Mouse (Mus musculus): ENCODE measurements around the gene Daam2. TPM values are rescaled to one million over a fixed set of nuclear protein-coding genes. Genes with fewer than 3 reads are reported as not detected.
A peak's percentile ranks its signal among the peaks of the same experiment; 100 is the strongest.

The Daam2 gene
- 3.9 and 8.8 TPM in 2 replicates for polyA plus RNA-seq (2016; fragmentation: Nextera tagmentation; extraction: Ambion mirVana)

DNA sequence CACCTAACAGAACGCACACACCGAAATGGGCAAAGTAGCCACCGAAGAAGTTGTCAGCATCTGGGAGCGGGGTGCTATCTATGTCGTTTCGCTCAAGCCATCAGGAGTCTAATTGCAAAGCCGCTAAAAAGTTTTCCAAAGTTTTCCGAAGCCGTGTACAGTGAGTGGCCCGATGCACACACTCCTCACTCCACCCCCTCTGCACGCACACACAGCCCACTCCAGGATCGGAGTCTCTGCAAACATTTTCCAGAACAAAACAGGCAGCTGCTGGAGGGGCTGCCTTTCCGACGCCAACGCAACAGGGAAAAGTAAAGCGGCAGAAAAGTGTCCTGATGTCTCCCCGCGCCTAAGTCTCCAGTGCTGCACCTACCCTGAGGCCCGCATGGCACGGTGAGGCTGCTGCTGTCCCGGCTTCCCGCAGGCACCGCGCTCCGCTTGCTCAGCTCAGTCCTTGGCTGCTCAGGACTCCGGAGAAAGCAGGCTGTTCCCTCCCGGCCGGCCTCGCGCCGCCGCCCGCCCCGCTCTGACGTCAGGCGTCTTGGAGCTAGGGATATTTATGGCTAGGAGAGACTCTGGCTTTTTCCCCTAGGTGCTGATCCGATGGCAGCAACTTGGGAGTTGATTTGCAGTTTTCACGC lies at the start of gene Daam2:
Gene Daam2, minus strand, starts transcription at position 514 of the 641 bp plus-strand sequence.
- Histone ChIP-seq H3K27me3 (ENCODE audit: insufficient read depth, poor library complexity, severe bottlenecking) (peaks cover 13% of the 10 kb centered on the region; the same call in 1 of the 2 replicates), H3K4me3 (peak within 1 kb of the TSS; percentile 70), H3K36me3 (no peaks in the 10 kb centered on the region), H3K9me3 (no peaks in the 10 kb centered on the region), H3K27ac (peak within 1 kb of the TSS; percentile 91), H3K4me1 (peaks cover 35% of the 10 kb centered on the region)
- 3% methylated on average over 38 of the region's 38 CpGs for WGBS
- peak; percentile 87 for DNase-seq (ENCODE audit: low spot score)

DNA sequence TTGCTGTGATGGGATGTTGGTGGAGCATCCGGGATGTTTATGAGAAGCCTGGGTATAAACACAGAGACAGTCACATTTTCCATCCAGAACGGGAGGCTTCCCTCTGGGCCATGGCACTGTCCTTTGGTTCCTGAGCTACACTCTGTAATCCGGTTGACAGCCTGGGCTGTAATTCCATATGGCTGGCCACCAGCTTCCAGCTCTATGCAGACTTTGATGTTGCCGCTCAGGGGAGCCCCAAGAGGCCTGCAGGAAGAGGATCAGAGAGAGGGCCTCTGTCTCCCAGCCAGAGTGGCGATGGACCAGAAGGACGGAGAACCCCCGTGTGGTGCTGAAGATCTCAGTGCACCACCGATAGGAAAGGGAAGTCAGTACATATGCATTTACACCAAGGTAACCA lies 46.2 kb upstream of the Daam2 start:
- no peaks in the 10 kb centered on the region for H3K27me3 ChIP-seq (ENCODE audit: insufficient read depth, poor library complexity, severe bottlenecking)
- H3K4me3 ChIP-seq = no peak overlapping the region
- DNase-seq (ENCODE audit: low spot score) = no peak
- no peaks in the 10 kb centered on the region for H3K4me1 ChIP-seq
- H3K36me3 ChIP-seq = no peaks in the 10 kb centered on the region
- 54% methylated on average over 8 of the region's 8 CpGs for WGBS
- no peak overlapping the region for H3K27ac ChIP-seq
- no peaks in the 10 kb centered on the region for H3K9me3 ChIP-seq

DNA sequence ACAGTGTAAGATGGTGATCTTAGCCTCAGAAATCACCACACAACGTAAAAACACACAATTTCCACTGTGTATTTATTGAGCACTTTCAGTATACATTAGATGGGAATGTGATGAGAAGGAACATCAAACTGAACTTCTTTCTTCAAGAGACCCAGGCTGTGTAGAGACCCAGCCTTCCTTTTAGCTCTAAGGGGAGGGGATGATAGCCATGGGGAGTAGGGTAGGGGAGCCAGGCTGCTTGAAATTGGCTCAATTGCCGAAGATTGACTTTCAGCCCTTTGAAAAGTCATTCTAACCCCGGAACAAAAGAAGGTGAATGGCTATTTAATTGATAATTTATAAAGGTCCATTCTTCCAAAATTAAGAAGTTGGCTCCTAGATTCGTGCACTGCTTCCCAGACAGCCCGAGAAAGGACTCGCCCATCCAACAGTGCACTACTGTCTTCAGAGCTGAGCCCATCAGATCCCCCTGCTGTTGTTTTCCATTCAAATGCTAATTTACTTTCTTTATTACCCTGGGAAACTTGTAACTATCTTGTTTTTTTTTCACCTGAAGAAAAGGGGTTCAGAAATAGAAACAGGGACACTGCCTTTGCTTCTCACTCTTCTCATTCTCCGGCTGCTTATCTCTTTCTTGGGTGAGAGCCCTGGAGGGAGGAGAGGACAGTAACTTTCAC lies 43.3 kb upstream of the Daam2 start:
- DNase-seq (ENCODE audit: low spot score) = no peak
- H3K27me3 ChIP-seq (ENCODE audit: insufficient read depth, poor library complexity, severe bottlenecking) = no peaks in the 10 kb centered on the region
- H3K27ac ChIP-seq = no peak overlapping the region
- H3K4me3 ChIP-seq = no peak overlapping the region
- no peaks in the 10 kb centered on the region for H3K36me3 ChIP-seq
- WGBS = 60% methylated on average over 7 of the region's 7 CpGs
- H3K9me3 ChIP-seq = no peaks in the 10 kb centered on the region
- no peaks in the 10 kb centered on the region for H3K4me1 ChIP-seq

DNA sequence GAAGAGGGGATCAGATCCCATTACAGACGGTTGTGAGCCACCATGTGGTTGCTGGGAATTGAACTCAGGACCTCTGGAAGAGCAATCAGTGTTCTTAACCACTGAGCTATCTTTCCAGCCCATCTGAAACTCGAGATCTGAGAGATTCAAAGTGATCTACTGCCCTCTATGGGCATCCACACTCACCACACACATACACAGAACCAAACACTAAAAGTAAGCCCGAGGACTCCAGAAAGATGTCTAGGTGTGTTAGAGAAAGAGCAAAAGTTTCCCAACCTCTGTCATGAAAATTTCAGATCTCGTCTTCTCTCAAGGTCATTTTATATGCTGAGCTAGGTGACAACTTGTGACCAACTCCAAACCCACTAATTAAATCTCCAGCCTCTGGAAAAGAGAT lies 41.3 kb upstream of the Daam2 start:
- no peak overlapping the region for H3K4me3 ChIP-seq
- no peaks in the 10 kb centered on the region for H3K27me3 ChIP-seq (ENCODE audit: insufficient read depth, poor library complexity, severe bottlenecking)
- no peaks in the 10 kb centered on the region for H3K9me3 ChIP-seq
- no peaks in the 10 kb centered on the region for H3K36me3 ChIP-seq
- no peak overlapping the region for H3K27ac ChIP-seq
- DNase-seq (ENCODE audit: low spot score) = no peak
- H3K4me1 ChIP-seq = no peaks in the 10 kb centered on the region
- WGBS = 75% methylated on average over 4 of the region's 4 CpGs

DNA sequence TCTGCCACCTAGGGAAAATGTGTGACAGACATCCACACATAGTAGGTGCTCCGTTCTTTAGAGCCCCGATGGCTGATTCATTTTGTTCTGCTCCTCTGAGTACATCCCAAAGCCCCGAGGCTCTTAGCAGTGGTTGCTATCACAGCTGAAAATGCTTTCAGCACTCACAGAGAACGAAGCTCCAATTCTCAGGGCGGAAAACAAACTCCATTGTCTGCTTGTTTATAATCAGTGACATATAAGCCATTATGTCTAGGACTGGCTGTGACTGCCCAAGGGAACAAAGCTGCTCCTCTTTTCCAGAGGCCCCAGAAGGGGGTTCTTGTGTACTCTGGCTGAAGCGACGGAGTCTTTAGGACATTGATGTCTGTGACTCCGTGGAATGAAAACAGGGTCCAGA lies 25.9 kb upstream of the Daam2 start:
- no peak for DNase-seq (ENCODE audit: low spot score)
- no peak overlapping the region for H3K4me3 ChIP-seq
- H3K27ac ChIP-seq = no peak overlapping the region
- H3K36me3 ChIP-seq = no peaks in the 10 kb centered on the region
- H3K27me3 ChIP-seq (ENCODE audit: insufficient read depth, poor library complexity, severe bottlenecking) = no peaks in the 10 kb centered on the region
- no peaks in the 10 kb centered on the region for H3K9me3 ChIP-seq
- H3K4me1 ChIP-seq = no peaks in the 10 kb centered on the region
- WGBS = 58% methylated on average over 8 of the region's 8 CpGs

DNA sequence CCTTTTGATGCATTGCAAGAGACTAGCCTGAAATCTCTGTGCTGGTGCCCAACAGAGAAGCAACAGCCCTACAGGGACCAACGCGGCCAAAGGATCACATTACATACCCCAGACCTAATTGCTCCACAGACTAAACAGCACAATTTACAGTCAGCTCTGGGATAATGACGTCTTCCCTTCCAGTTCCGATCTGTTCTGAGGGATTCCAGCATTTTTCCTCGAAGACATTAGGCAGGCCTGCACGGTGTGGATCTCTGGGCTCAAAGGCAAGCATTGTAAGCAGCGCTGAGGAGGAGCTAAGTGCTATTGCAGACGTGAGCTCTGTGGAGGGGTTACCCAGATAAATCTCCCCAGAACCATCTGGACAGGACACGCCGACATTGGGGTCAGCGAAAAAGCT lies 18.3 kb upstream of the Daam2 start:
- H3K27me3 ChIP-seq (ENCODE audit: insufficient read depth, poor library complexity, severe bottlenecking) = no peaks in the 10 kb centered on the region
- H3K4me1 ChIP-seq = no peaks in the 10 kb centered on the region
- H3K9me3 ChIP-seq = no peaks in the 10 kb centered on the region
- WGBS = 51% methylated on average over 11 of the region's 11 CpGs
- H3K27ac ChIP-seq = no peak overlapping the region
- no peak for DNase-seq (ENCODE audit: low spot score)
- no peak overlapping the region for H3K4me3 ChIP-seq
- H3K36me3 ChIP-seq = no peaks in the 10 kb centered on the region

DNA sequence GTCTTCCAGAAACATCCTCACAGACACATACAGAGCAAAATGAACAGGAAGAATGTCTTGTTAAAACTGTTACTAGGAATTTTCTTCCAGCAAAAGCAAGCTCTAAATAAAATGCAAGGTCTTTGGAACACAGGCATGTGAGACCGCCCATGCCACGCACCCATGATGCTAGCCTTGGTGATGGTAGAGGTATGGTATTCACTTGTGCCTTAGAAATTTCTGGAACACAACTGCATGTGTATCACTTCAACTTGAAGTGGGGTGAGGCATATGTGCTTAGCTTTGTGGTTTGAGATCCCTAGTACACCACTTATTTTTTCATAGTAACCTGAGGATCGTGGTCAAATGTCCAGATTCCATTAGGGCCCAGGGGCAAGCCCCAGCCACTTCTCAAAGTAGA lies 13.2 kb upstream of the Daam2 start:
- Histone ChIP-seq H3K36me3 (no peaks in the 10 kb centered on the region), H3K4me3 (no peak overlapping the region), H3K27ac (no peak overlapping the region), H3K9me3 (no peaks in the 10 kb centered on the region), H3K4me1 (no peaks in the 10 kb centered on the region), H3K27me3 (ENCODE audit: insufficient read depth, poor library complexity, severe bottlenecking) (no peaks in the 10 kb centered on the region)
- 91% methylated on average over 3 of the region's 3 CpGs for WGBS
- DNase-seq (ENCODE audit: low spot score) = no peak

DNA sequence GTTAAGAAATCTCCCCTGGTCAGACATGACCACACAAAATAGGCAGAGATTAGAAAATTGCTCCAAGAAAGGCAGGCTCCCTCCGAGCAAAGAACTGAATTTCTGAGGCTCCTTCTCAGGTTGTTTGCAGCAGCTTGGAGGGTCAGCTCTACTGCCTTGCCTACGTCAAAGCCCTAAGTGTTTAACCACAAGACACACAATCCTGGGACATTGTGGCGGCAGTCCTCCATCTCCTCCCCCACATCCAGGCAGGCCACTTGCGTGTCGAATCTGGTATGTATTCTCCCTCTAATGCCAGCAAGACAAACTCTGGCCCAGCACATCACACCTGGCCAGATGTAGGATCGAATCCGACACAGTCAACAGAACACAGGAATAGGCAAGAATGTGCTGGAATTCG lies 4.6 kb upstream of the Daam2 start:
- no peak overlapping the region for H3K27ac ChIP-seq
- peaks cover 9% of the 10 kb centered on the region; the same call in 1 of the 2 replicates for H3K4me1 ChIP-seq
- no peak overlapping the region for H3K4me3 ChIP-seq
- no peaks in the 10 kb centered on the region for H3K36me3 ChIP-seq
- peaks cover 13% of the 10 kb centered on the region; the same call in 1 of the 2 replicates for H3K27me3 ChIP-seq (ENCODE audit: insufficient read depth, poor library complexity, severe bottlenecking)
- DNase-seq (ENCODE audit: low spot score) = no peak
- WGBS = 77% methylated on average over 8 of the region's 8 CpGs
- H3K9me3 ChIP-seq = no peaks in the 10 kb centered on the region

DNA sequence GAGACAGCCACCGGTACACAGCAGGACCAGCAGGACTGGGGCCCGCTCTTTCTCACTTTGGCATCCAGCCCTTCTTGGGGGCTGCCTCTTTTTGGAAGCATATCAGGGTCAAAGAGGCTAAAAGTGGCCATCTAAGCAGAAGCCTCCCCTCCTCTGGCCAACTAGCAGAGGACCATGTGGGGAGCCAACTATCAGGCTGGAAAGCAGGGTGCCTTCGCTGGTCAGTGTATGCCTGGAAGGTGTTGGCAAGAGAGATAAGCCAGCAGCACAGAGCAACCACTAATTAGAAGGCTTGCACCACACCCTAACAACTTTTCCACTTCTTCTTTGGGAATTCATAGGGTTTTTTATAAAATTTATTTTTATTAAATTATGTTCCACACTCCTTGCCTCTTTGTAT lies 346 bp upstream of the Daam2 start:
- H3K4me1 ChIP-seq = peaks cover 34% of the 10 kb centered on the region

DNA sequence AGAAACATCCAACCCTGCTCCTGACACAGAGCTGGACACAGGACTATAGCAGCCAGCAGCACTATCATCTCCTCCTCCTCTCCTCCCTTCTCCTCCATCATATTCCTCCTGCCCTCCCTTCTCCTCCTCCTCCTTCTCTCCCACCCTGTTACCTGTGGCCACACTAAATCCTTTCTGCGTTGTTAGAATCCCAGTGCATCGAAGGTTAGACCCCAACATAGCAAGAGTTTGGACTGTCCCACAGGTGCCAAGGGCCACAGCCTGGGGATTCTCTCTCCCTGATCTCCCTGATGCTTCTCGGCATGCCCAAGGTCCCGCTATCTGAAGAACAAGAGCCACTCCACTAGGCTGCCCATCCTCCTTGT lies 745 bp downstream of the Daam2 start:
- Histone ChIP-seq H3K4me1 (peaks cover 35% of the 10 kb centered on the region), H3K27ac (peak overlapping the region; percentile 91), H3K4me3 (peak overlapping the region; percentile 70), H3K9me3 (no peaks in the 10 kb centered on the region), H3K27me3 (ENCODE audit: insufficient read depth, poor library complexity, severe bottlenecking) (peaks cover 13% of the 10 kb centered on the region; the same call in 1 of the 2 replicates), H3K36me3 (no peaks in the 10 kb centered on the region)
- WGBS = 22% methylated on average over 4 of the region's 4 CpGs
- no peak for DNase-seq (ENCODE audit: low spot score)

More for the DNA sequence above, 346 bp upstream of the Daam2 start:
- Histone ChIP-seq H3K27me3 (ENCODE audit: insufficient read depth, poor library complexity, severe bottlenecking) (peaks cover 13% of the 10 kb centered on the region; the same call in 1 of the 2 replicates), H3K36me3 (no peaks in the 10 kb centered on the region), H3K27ac (peak overlapping the region; percentile 91), H3K9me3 (no peaks in the 10 kb centered on the region), H3K4me3 (peak overlapping the region; percentile 70)
- DNase-seq (ENCODE audit: low spot score) = no peak
- WGBS = 6% methylated on average over 3 of the region's 3 CpGs

DNA sequence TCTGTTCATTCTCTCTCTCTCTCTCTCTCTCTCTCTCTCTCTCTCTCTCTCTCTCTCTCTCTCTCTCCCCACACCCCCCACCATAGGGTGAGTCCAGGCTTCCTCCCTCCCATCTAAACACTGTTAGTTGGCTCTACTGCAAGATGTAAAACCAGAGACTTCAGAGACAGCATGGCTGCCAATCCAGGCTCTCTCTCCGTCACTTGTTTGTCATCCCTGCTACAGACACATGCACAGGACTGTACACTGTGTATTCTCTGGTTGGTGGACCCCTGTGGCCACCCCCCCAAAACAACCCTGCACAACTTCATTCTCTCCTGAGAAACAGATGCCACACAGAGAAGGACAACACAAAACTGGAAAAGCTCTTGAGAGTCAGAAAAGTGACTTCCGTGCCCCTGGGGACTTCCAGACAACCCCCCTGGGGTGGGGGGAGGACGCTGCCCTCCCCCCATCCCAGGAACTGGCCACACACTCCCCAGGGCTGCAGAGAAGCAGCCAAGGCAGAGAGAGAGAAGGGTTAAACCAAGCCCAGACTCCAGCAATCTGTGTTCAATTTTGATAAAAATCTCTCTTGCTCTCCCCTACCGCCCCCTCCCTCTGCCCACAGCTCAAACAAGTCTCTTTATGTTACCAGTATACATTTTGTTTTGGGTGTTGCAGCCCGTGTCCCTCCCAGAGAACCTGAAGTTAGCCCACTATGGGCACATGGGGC lies 1.3 kb downstream of the Daam2 start:
- Histone ChIP-seq H3K4me3 (peak overlapping the region; percentile 70), H3K9me3 (no peaks in the 10 kb centered on the region), H3K27ac (peak overlapping the region; percentile 91), H3K27me3 (ENCODE audit: insufficient read depth, poor library complexity, severe bottlenecking) (peaks cover 13% of the 10 kb centered on the region; the same call in 1 of the 2 replicates), H3K36me3 (no peaks in the 10 kb centered on the region), H3K4me1 (peaks cover 35% of the 10 kb centered on the region)
- no peak for DNase-seq (ENCODE audit: low spot score)
- WGBS = 15% methylated on average over 5 of the region's 5 CpGs

DNA sequence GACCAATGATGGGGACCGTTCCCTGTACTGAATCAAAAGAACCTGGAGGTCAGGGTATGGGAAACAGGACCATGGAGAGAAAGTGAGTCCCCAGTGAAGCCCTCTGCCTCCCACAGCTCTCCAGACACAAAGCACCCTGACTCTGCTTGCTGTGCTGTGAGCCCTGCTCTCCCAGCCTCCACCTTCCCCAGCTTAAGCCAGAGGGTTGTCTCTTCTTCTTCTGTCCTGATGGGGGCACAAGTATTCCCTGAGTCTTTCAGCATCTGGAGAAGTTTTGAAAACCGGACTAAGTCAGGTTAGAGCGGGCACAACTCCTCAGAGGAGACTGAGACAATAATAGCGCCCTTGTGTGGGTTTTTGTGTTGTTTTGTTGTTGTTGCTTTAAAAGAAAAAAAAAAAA lies 2.2 kb downstream of the Daam2 start:
- no peak for DNase-seq (ENCODE audit: low spot score)
- H3K4me3 ChIP-seq = peak overlapping the region; percentile 70; the same call in 1 of the 2 replicates
- no peaks in the 10 kb centered on the region for H3K9me3 ChIP-seq
- no peaks in the 10 kb centered on the region for H3K36me3 ChIP-seq
- H3K4me1 ChIP-seq = peaks cover 35% of the 10 kb centered on the region
- peaks cover 9% of the 10 kb centered on the region; the same call in 1 of the 2 replicates for H3K27me3 ChIP-seq (ENCODE audit: insufficient read depth, poor library complexity, severe bottlenecking)
- H3K27ac ChIP-seq = no peak overlapping the region; the same call in 1 of the 2 replicates
- 54% methylated on average over 4 of the region's 4 CpGs for WGBS

DNA sequence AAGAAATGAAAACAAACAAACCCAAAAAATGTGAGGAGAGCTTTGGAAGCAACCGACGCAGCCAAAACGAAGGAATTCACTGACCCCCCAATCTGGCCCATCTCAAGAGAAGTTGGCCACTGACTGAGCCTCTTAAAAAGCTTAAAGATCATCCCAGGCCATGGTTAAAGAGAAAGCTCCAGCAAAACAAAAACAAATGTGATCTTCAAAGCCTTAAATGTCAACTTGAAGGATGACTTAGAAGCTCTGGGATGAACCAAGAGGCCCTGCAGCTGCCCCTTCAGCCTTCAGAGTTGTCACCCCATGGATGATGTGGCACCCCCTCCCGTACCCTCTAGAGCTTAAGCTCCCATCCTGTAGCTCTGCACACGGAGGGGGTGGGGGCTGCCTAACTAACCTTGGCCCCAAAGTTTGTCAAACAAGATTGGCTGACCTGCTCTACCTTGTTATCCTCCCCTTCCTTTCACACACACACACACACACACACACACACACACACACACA lies 4.3 kb downstream of the Daam2 start:
- Histone ChIP-seq H3K27me3 (ENCODE audit: insufficient read depth, poor library complexity, severe bottlenecking) (no peaks in the 10 kb centered on the region), H3K4me3 (no peak overlapping the region), H3K9me3 (no peaks in the 10 kb centered on the region), H3K27ac (no peak overlapping the region), H3K4me1 (peaks cover 35% of the 10 kb centered on the region), H3K36me3 (no peaks in the 10 kb centered on the region)
- WGBS = 40% methylated on average over 5 of the region's 5 CpGs
- DNase-seq (ENCODE audit: low spot score) = no peak
